Mouse (Mus musculus) c-Kit-positive CD71-negative TER-119-negative erythroid progenitor cells, embryonic 14.5 days (primary cell): ENCODE measurements around the gene Trim69.
"Not testable (repeated sequence)": the region's sequence is repeated elsewhere in the genome, so short reads cannot be mapped to it uniquely, and the experiment has no call there.

Source experiments
- DNase-seq: peaks from one replicate; pipeline ENCODE4 v3.0.0-alpha.2; 2013; ENCODE audit warnings: low read depth

The Trim69 gene

GRCm38 (mm10) chr2:122210534-122211228 is 50.2 kb downstream of the Trim69 start:
- no peak for DNase-seq

DNA sequence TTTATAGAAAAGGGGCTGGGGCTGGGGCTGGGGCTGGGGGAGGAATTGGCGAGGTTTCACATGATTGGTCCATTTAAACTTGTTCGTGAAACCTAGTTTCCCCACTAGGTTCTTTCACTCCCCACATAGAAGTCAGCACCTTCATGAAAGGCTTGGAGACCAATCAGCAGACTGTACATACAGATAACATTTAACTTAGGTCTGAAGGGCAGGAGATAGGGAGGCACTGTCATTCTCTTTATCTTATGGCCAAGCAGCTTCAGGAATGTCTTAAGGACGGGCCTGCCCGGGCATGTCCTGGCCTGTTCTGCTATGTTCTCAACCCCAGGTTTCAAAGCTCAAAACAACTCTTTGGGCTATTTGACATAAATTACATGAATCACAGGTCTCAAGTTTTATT is 56.6 kb downstream of the Trim69 start:
- DNase-seq = not testable (repeated sequence)

DNA sequence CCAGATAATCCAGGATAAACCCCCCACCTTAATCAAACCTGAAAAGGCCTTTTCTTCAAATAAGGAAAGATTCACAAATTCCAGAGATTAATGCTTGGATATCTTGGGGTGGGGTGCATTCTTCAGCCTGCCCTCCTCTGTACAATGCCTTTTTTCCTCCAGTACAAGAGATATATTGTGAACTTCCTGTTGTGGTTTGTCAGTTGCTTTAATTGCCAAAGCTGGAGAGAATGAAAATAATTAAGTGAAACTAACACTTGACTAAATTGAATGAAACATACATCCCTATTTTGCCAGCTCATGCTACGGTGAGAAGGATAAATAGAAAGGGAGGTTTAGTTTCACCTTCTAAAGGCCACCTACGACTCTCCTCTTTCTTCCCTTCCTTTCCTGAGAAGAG is 57.7 kb downstream of the Trim69 start:
- DNase-seq = no peak

- DNase-seq = no peak
Observed at GRCm38 (mm10) chr2:122221378-122221777, 60.9 kb downstream of the Trim69 start.

- no peak for DNase-seq
Observed at GRCm38 (mm10) chr2:122221798-122222197, 61.3 kb downstream of the Trim69 start.

DNA sequence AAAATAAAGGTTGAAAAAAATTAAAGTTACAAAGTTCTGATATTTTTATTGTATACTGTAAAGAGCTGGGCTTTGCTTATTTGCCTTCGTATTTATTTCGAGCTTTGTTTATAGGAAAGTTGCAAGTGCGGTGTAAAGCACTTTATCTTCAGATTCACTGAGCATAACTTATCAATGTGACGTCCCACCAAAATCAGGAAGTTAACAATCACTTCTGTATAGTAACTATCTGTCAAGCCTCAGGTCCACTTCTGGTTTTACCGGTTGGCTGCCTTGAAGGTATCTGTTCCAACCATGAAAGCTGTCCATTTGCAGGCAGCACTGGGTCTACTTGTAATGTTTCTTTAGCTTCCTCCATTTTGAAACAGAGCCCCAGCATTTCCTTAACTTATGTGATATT is 61.8 kb downstream of the Trim69 start:
- no peak for DNase-seq

GRCm38 (mm10) chr2:122223654-122224053 is 63.2 kb downstream of the Trim69 start:
- DNase-seq = no peak
